Mouse (Mus musculus) mammary gland, adult 2 months (tissue): ENCODE data around the gene Ntf5. TPM values are rescaled to one million over a fixed set of nuclear protein-coding genes. Genes with fewer than 3 reads are reported as not detected.

Experiments used
- polyA plus RNA-seq: library from polyadenylated mRNA; depleted of rRNA; stranded (reverse); fragments of >200 nt; gene quantifications from 2 replicates; pipeline ENCODE4 v1.2.3, GENCODE M21; 2012; ENCODE audit warnings: low replicate concordance; rRNA removed

Ntf5 gene
- polyA plus RNA-seq: 2.5 and 3.1 TPM in 2 replicates

DNA sequence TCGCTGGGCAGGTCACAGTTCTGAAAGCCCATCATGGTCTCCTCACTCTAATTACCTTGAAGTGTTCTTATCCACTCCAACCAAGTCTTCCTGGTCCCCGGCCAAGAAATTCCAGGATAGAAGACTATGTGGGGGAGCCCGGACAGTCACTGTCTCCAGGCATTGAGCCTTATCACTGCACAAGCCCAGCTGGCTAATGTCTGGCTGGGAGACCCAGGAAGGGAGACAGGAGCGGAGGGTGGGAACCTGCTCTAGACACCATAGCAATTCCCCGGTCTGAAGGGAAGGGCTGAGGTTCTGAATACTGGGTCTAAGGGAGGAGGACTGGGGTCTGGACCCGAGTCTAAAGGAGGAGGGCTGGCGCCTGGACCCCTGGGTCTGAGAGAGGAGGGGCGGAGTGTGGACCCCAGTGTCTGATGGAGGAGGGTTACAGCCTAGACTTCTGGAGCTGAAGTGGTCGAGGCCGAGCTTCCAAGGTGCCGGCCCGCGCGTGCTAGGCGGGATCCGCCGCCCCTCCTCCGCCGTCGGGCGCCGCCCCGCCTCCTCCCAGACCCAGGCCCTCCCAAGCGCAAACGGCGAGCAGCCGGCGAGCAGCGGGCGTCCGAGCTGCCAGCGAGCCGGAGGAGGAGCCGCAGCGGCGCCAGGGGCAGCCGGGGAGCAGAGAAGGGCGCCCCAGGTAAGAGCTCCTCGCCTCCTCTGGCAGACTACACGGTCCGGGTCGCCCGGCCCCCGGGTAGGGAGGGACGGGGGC lies at the start of gene Ntf5:
TSS of gene Ntf5 (plus strand) at position 583 of the 751 bp plus-strand sequence.

GRCm38 (mm10) chr7:45366652-45367019 lies 46.9 kb upstream of the Ntf5 start, which contains the start of gene Ppfia3:
TSS of gene Ppfia3 (minus strand) at chr7:45367019.

GRCm38 (mm10) chr7:45370475-45371311 lies 42.8 kb upstream of the Ntf5 start, which contains the start of gene Lin7b:
TSS of gene Lin7b (minus strand) at chr7:45370583.

DNA sequence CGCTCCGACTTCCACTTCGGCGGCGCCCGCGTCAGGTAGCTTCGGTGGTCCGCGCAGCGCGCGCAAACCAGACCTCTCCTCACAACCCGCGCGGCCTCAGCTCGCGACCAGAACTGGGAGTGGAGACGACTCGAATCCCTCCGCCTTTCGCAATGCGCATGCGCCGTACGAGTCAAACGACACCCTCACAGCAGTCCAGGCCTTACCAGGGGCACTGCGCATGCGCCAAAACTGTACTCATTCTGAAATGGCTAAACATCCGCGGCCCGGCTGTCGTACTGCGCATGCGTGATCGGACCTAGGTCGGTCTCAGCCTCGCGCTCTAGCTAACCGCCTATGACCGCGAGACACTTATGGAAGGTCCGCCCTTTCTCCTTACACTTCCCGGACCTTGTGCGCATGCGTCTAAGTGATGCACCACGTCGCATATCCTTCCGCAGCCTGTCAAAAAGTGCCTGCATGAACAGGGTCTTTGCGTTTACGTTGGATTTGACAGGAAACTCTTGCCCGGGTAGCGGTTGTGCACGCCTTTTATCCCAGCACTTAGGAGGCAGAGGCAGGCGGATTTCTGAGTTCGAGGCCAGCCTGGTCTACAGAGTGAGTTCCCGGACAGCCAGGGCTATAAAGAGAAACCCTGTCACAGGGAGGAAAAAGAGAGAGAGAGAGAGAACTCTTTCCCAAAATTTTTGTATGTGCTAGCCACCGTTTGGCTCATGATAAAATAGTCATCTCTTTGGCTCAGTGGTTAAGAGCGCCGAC lies 17.7 kb upstream of the Ntf5 start, which contains the start of gene Snrnp70:
TSS of gene Snrnp70 (minus strand) at position 165 of the 759 bp plus-strand sequence.

DNA sequence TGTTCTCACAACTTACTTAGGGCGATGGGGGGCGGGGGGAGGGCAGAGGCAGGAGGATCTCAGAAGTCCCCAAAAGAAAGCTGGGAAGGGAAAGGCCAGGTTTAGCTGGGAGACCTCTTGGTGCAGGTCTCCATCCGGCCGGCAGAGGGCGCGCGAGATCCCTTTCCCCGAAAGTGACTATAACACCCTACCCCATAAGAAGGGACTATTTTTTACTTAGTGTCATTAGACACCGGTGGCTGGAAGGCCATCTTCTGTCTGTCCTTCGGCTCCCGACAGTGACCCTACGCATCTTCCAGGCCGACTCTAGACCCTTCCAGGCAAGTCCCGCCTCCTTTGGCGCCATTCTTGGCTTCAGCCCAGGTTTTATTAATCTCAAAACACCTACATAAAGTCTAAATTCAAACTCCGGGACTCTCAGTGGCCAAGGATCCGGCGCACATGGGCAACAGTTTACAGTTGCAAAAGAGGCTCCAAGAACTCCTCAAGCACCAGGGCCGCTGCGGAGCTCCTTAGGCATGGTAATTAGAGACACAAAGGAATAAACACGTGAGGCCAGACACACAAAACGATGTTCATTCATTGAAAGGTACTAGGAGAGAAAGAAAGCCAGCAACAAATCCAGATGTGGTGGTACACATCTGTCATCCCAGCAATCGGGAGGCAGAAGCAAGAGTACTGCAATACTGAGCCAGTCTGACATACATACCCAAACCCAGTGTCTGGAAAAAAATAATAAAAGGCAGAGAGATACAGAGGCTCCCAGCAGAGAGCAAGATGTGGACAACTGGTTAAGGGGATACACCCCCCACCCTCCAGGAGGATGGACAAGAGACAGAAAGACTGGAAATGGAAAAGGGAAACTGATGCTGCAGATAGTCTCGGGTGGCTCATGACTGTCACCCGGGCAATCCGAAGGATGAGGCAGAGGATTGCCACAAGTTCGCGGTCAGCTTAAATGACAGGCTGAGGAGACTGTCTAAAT lies 8.1 kb upstream of the Ntf5 start, which contains the start of gene Kcna7:
TSS of gene Kcna7 (plus strand) at position 563 of the 985 bp plus-strand sequence.

GRCm38 (mm10) chr7:45420615-45420919 lies 7.1 kb downstream of the Ntf5 start, which contains the start of gene Lhb:
TSS of gene Lhb (plus strand) at chr7:45420820.

DNA sequence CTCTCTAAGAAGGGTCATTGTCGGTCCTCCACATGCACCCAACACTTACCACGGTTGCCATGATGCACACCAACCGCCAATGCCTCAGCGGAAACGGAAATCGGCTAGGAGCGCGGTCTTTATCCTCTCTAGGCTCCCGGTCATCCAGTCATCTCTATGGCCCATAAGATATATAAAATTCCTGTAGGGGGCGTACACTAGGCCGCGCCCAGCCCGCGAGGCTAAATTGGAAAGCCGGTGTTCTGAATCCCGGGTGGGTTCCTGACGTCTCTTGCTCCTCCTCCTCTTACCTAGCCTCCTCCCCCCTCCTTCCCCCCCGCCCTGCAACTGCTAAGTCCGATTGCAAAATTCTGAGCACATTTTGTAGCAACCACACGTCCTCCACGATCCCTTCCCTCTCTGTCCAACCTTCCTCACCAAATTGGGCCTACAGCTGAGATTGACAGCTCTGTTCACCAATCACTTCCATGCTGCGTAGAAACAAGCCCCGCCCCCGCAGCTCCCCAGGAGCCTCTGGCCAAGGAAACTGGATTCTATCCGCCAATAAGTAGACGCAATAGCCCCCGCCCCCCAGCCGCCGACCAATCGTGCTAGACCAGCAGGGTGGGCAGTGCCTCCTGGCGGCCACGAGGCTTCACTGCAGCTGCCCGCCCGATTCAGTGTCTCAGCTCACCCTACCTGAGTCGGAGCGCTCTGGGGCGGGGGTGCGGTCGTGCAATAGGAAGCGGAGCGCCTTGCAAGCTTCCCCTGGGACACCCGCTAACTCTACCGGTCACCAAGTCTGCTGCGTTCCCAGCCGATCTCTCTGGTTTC lies 20.9 kb downstream of the Ntf5 start, which contains the start of gene Gys1:
TSS of gene Gys1 (plus strand) at position 642 of the 813 bp plus-strand sequence.

GRCm38 (mm10) chr7:45437521-45438276 lies 24.2 kb downstream of the Ntf5 start, which contains the start of gene Ruvbl2:
TSS of gene Ruvbl2 (minus strand) at chr7:45438096.

DNA sequence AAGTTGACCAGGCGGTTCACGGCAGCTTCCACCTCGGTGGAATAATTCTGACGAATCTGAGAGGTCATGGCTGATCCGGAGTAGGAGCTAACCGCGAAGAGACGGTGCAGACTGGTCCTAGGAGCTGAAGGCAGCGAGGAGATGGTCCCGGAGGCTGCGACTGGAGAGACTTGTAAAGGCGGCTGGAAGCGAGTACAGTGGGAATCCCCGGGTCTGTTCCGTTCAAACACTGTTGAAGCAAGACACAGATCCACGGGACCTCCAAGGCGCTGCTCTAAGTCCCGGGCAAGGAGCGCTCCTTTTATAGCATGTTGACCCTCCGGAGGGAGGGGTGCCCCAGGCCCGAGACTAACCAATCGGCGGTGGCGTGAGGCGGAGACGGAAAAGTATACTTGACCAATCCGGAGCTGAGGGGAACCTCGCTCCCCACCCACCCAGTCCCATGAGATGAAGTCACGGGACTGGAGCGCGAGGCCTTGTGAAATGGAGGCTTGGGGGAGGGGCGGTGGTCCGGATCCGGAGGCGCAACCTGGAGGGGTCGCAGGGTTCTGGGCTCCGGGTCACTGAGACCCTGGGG lies 46.2 kb downstream of the Ntf5 start, which contains the start of gene Ftl1:
TSS of gene Ftl1 (minus strand) at position 321 of the 577 bp plus-strand sequence.

DNA sequence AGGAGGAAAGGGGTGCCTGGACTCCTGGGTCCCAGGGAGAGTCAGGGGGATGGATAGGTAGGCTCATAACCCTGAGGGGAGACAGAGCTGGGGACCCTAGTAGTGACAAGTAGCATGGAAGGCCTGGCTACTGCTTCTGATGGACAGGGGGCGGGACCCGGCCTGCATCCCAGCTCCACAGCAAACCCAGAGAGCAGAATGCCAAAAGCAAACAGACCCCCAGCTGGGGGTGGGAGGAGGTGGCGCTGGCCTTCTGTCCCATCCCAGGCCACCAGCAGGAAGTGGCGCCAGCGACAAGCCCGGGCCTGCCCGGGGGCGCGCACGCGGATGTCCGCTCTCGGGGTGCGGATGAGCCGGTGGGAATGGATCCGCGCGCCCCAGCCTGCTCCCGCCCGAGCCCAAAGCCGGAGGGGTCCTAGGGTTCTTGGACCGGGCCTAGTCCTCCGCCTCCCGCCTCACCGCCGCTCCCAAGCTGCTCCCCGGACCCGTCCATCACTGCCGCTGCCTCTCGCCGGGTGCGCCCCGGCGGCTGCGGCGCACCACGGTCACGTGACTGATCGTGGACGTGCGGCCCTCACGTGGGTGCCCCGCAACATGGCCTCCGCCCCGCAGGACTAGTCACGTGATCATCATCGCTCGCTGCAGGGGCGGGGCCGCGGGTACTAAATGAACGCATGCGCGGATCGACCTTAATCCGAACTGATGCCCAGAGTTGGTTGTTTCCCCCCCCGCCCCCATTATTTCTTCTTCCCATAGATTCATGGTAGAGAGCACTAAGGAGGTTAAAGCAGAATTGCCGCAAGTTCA lies 53.0 kb downstream of the Ntf5 start, which contains the start of gene Bax:
TSS of gene Bax (minus strand) at position 616 of the 807 bp plus-strand sequence.

Other genes with a start within 250 kb of the Ntf5 start
- 0.13 and 0.24 TPM in 2 replicates for gene Slc17a7, start 249.7 kb upstream of the Ntf5 start, polyA plus RNA-seq
- not detected in 2 replicates for gene Gfy, start 234.1 kb upstream of the Ntf5 start, polyA plus RNA-seq
- not detected in 2 replicates for gene Pth2, start 232.7 kb upstream of the Ntf5 start, polyA plus RNA-seq
- gene Ccdc155, start 208.8 kb upstream of the Ntf5 start, polyA plus RNA-seq: 0.20 and 0.22 TPM in 2 replicates
- 23.3 and 27.6 TPM in 2 replicates for gene Dkkl1, start 201.5 kb upstream of the Ntf5 start, polyA plus RNA-seq
- 101 and 152 TPM in 2 replicates for gene Tead2, start 197.9 kb upstream of the Ntf5 start, polyA plus RNA-seq
- 279 and 619 TPM in 2 replicates for gene Cd37, start 174.6 kb upstream of the Ntf5 start, polyA plus RNA-seq
- 0.19 TPM in 1 of 2 replicates, not detected in the other for gene Slc6a16, start 172.6 kb upstream of the Ntf5 start, polyA plus RNA-seq
- gene Slc6a21, start 136.2 kb upstream of the Ntf5 start, polyA plus RNA-seq: 0.32 and 0.49 TPM in 2 replicates
- 30.5 and 38.2 TPM in 2 replicates for gene Trpm4, start 79.9 kb upstream of the Ntf5 start, polyA plus RNA-seq
- 0.06 and 44.9 TPM in 2 replicates for gene Hrc, start 78.4 kb upstream of the Ntf5 start, polyA plus RNA-seq
- gene Ppfia3, start 46.7 kb upstream of the Ntf5 start, polyA plus RNA-seq: 1.2 and 1.6 TPM in 2 replicates
- gene Lin7b, start 43.1 kb upstream of the Ntf5 start, polyA plus RNA-seq: 1.8 and 3.3 TPM in 2 replicates
- 247 and 258 TPM in 2 replicates for gene Snrnp70, start 18.0 kb upstream of the Ntf5 start, polyA plus RNA-seq
- gene Kcna7, start 8.0 kb upstream of the Ntf5 start, polyA plus RNA-seq: 0.63 and 29.9 TPM in 2 replicates
- 1.4 and 1.5 TPM in 2 replicates for gene Lhb, start 7.1 kb downstream of the Ntf5 start, polyA plus RNA-seq
- gene Gys1, start 21.1 kb downstream of the Ntf5 start, polyA plus RNA-seq: 137 and 248 TPM in 2 replicates
- 51.4 and 66.8 TPM in 2 replicates for gene Ruvbl2, start 24.4 kb downstream of the Ntf5 start, polyA plus RNA-seq
- gene Ftl1, start 46.2 kb downstream of the Ntf5 start, polyA plus RNA-seq: 3,321 and 4,005 TPM in 2 replicates
- gene Bax, start 53.2 kb downstream of the Ntf5 start, polyA plus RNA-seq: 92.1 and 140 TPM in 2 replicates
- gene Tulp2, start 68.2 kb downstream of the Ntf5 start, polyA plus RNA-seq: 0.16 TPM in 1 of 2 replicates, not detected in the other
- 10.3 TPM in 1 of 2 replicates, not detected in the other for gene Gm45808, start 73.1 kb downstream of the Ntf5 start, polyA plus RNA-seq
- gene Dhdh, start 75.1 kb downstream of the Ntf5 start, polyA plus RNA-seq: 15.8 and 23.4 TPM in 2 replicates
- gene Nucb1, start 96.7 kb downstream of the Ntf5 start, polyA plus RNA-seq: 431 and 432 TPM in 2 replicates
- gene Ppp1r15a, start 112.6 kb downstream of the Ntf5 start, polyA plus RNA-seq: 34.6 and 48.5 TPM in 2 replicates
- gene Plekha4, start 112.6 kb downstream of the Ntf5 start, polyA plus RNA-seq: 29.9 and 34.7 TPM in 2 replicates
- gene Hsd17b14, start 141.2 kb downstream of the Ntf5 start, polyA plus RNA-seq: 4.9 and 5.8 TPM in 2 replicates
- 142 and 145 TPM in 2 replicates for gene Bcat2, start 156.5 kb downstream of the Ntf5 start, polyA plus RNA-seq
- 0.67 and 0.88 TPM in 2 replicates for gene Fgf21, start 201.8 kb downstream of the Ntf5 start, polyA plus RNA-seq
- gene Fut1, start 203.6 kb downstream of the Ntf5 start, polyA plus RNA-seq: 0.12 and 0.72 TPM in 2 replicates
- gene Izumo1, start 208.1 kb downstream of the Ntf5 start, polyA plus RNA-seq: 0.49 and 0.54 TPM in 2 replicates
- gene Rasip1, start 213.8 kb downstream of the Ntf5 start, polyA plus RNA-seq: 32.4 and 54.6 TPM in 2 replicates
- 5.6 and 22.3 TPM in 2 replicates for gene Mamstr, start 226.3 kb downstream of the Ntf5 start, polyA plus RNA-seq